Mouse (Mus musculus) hindbrain, embryonic 16.5 days (tissue): ENCODE measurements at regions not wholly inside any gene's neighbourhood (a gene's known extent, or its start where the extent isn't known, plus 50 kb on each side); places are given as distances from the start of the nearest gene placed in this dataset.

ENCODE experiments used
- ATAC-seq: fragments of 200-750 bp; cut with Nextera tagmentation; 2 replicates; pipeline ENCODE4 v1.8.0; 2017; ENCODE audit warnings: moderate TSS enrichment, moderate library complexity
- H3K27ac ChIP-seq: fragments of 300-500 bp; sonication (generic); 2 replicates; pipeline ENCODE4 v1.5.1; 2014; ENCODE audit warnings: low read depth, mild to moderate bottlenecking, control low read depth, low read length, moderate library complexity
- H3K27me3 ChIP-seq: fragments of 300-500 bp; sonication (generic); replicated peaks from 2 replicates; pipeline ENCODE4 v1.6.1; 2014; ENCODE audit warnings: low read length; ENCODE audit not compliant: control insufficient read depth, insufficient read depth
- H3K36me3 ChIP-seq: fragments of 300-500 bp; sonication (generic); 2 replicates; pipeline ENCODE4 v1.6.1; 2014; ENCODE audit warnings: mild to moderate bottlenecking, low read length, moderate library complexity, mixed read lengths; ENCODE audit not compliant: control insufficient read depth, insufficient read depth
- H3K4me1 ChIP-seq: fragments of 300-500 bp; sonication (generic); 2 replicates; pipeline ENCODE4 v1.6.1; 2014; ENCODE audit warnings: low read depth, low read length; ENCODE audit not compliant: control insufficient read depth, insufficient read depth
- H3K4me2 ChIP-seq: fragments of 300-500 bp; sonication (generic); 2 replicates; pipeline ENCODE4 v1.6.1; 2014; ENCODE audit warnings: mild to moderate bottlenecking, low read length, control low read depth, moderate library complexity
- H3K4me3 ChIP-seq: fragments of 300-500 bp; sonication (generic); 2 replicates; pipeline ENCODE4 v1.5.1; 2014; ENCODE audit warnings: mild to moderate bottlenecking, low read length, control low read depth, moderate library complexity
- H3K9ac ChIP-seq: fragments of 300-500 bp; sonication (generic); 2 replicates; pipeline ENCODE4 v1.6.1; 2014; ENCODE audit warnings: low read depth, mild to moderate bottlenecking, control low read depth, low read length, moderate library complexity
- H3K9me3 ChIP-seq: fragments of 300-500 bp; sonication (generic); 2 replicates; pipeline ENCODE4 v1.6.1; 2014; ENCODE audit warnings: mild to moderate bottlenecking, low read length, moderate library complexity; ENCODE audit not compliant: control insufficient read depth
- WGBS: fragments of 180-500 bp; shearing (Covaris S2); extraction: QIAGEN DNeasy Blood & Tissue Kit; methylation state at CpG from one replicate; pipeline ENCODE4 v1.1.7; 2014; 5-methylcytosine and 5-hydroxymethylcytosine counted together

DNA sequence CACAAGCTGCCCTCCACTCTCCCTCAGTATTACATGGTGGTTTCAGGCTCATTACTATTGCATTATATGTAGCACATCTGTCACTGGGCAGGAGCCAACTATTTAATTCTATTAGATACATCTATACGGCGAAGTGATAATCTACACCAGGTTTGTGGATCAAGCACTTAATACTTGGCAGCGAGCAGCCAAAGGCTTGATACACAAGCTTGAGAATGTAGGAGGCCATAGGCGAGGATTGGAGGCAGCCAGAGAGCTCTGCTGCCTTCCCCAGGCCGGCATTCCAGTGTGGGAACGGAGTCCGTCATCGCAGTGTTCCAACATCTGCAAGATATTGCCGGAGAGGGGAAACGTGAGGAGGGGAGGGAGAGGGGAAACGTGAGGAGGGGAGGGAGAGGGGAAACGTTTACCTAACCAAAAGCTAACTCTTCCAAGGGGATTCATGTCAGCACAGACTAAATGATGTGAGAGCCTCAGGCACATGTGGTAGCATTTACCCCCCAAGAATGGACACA lies 109.6 kb upstream of the Habp2 start:
- WGBS = 64% methylated on average over 12 of the region's 12 CpGs
- Histone ChIP-seq H3K9ac (no peak overlapping the region), H3K4me2 (no peak overlapping the region), H3K27ac (no peak overlapping the region), H3K27me3 (no peaks in the 10 kb centered on the region), H3K9me3 (peaks cover 3% of the 10 kb centered on the region; the same call in 1 of the 2 replicates), H3K4me1 (no peaks in the 10 kb centered on the region), H3K36me3 (no peaks in the 10 kb centered on the region), H3K4me3 (no peak overlapping the region)
- ATAC-seq = no peak

GRCm38 (mm10) chr19:56185756-56186155 lies 101.2 kb upstream of the Habp2 start:
- Histone ChIP-seq H3K36me3 (no peaks in the 10 kb centered on the region), H3K27ac (no peak overlapping the region), H3K27me3 (no peaks in the 10 kb centered on the region), H3K4me3 (no peak overlapping the region), H3K9me3 (0 out of 2 replicates have a peak, but pooled peaks cover 2% of the 10 kb centered on the region), H3K4me1 (peaks cover 3% of the 10 kb centered on the region), H3K9ac (no peak overlapping the region), H3K4me2 (no peak overlapping the region)
- 74% methylated on average over 5 of the region's 5 CpGs for WGBS
- no peak for ATAC-seq

- Histone ChIP-seq H3K4me3 (no peak overlapping the region), H3K27ac (no peak overlapping the region), H3K4me1 (peaks cover 3% of the 10 kb centered on the region), H3K9me3 (0 out of 2 replicates have a peak, but pooled peaks cover 2% of the 10 kb centered on the region), H3K36me3 (no peaks in the 10 kb centered on the region), H3K27me3 (no peaks in the 10 kb centered on the region), H3K9ac (no peak overlapping the region), H3K4me2 (no peak overlapping the region)
- 100% methylated on average over 1 of the region's 1 CpGs for WGBS
- no peak for ATAC-seq
Measured at GRCm38 (mm10) chr19:56189185-56189584, 97.8 kb upstream of the Habp2 start.

DNA sequence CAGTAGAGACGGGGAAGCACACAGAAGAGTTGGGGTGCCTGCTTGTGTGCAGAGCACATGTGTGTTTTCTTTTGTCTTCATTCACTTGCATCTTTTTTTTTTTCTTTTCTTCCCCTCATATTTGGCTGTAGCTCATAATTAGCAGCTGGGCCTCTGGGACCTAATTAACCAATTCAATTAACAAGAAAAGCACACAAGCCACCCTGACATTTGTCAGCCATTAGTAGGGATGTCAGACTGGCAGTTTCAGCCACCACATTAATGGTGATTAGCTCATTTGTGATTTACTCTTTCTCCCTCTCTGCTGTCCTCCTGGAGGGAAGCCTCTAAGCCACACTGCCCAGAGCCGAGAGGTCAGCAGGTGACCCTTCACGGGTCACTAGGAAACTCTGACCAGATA lies 96.7 kb upstream of the Habp2 start:
- Histone ChIP-seq H3K9me3 (no peaks in the 10 kb centered on the region), H3K4me3 (no peak overlapping the region), H3K4me1 (peaks cover 3% of the 10 kb centered on the region), H3K27me3 (no peaks in the 10 kb centered on the region), H3K27ac (no peak overlapping the region), H3K9ac (no peak overlapping the region), H3K4me2 (no peak overlapping the region), H3K36me3 (no peaks in the 10 kb centered on the region)
- no peak for ATAC-seq
- WGBS = 21% methylated on average over 3 of the region's 3 CpGs

DNA sequence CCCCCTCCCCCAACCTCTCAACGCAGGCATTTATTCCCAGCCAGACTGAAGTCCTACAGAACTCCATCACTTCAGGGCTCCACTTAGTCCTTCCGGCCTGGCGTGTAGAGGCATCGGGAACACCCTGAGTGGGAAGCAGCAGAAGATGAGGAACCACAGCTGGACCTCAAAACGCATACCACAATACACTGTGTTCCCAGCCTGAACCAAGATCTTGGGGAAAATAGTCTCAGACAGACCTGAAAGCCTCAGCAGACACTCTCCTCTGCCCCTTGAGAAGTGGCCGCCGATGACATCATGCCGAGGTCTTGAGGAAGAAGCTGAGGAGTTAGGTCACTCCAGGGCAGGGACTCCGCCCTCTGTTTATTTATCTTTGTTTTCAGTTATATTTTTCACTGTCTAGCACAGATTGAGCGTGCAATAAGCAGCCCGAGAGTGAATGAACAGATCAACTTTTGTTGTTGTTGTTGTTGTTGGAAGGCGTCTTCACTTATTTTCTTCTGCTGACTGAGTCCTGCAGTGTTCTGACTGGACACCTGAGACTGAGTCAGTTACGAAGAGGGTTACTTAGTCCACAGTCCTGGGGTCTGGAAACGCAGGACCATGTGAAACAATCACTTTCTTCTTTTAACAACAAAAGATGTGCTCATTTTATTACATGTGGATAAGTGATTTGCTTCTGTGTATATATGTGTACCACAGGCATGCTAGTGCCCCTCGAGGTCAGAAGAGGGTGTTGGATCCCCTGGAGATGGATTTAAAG lies 88.3 kb upstream of the Habp2 start:
- no peak overlapping the region for H3K27ac ChIP-seq
- no peaks in the 10 kb centered on the region for H3K27me3 ChIP-seq
- H3K4me1 ChIP-seq = no peaks in the 10 kb centered on the region
- H3K9ac ChIP-seq = no peak overlapping the region
- no peak overlapping the region for H3K4me2 ChIP-seq
- 83% methylated on average over 15 of the region's 15 CpGs for WGBS
- no peak overlapping the region for H3K4me3 ChIP-seq
- no peak for ATAC-seq
- no peaks in the 10 kb centered on the region for H3K36me3 ChIP-seq
- H3K9me3 ChIP-seq = no peaks in the 10 kb centered on the region

DNA sequence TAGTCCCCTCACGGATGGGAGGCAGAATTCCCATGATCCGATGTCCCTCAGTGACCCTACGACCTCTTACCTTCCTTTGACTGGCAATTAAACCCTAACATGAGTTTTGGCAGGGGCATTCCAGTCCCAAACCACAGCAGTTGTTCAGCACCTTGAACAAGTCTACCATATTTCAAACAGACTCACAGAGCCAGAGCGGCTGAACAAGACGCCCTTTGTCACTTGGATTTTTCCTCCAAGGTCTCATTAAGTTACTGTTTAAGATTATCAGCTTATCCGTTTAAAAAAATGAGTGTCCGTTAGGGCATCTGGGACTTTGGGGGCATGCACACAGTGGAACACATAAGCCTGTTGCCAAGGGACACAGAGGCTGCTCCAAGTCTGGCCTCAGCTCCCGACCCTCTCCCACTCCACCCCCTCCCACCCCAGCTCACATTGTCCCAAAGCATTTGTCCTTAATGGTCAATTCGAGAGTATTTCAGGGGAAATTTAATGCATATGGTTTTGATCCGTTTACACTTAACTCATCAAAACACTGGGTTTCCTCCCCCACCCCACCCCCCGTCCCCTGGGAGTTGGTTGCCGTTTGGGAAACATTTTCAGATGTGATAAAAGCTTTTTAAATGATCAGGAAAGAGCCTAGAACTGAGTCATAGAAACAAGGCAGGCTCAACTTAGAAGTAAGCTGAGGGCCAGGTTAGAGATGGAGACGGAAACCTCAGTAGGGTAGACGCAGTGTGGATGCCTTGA lies 87.4 kb upstream of the Habp2 start:
- Histone ChIP-seq H3K27me3 (no peaks in the 10 kb centered on the region), H3K9ac (no peak overlapping the region), H3K4me3 (no peak overlapping the region), H3K27ac (no peak overlapping the region), H3K4me1 (no peaks in the 10 kb centered on the region), H3K4me2 (no peak overlapping the region), H3K9me3 (no peaks in the 10 kb centered on the region), H3K36me3 (no peaks in the 10 kb centered on the region)
- 66% methylated on average over 14 of the region's 14 CpGs for WGBS
- ATAC-seq = no peak

- H3K27me3 ChIP-seq = no peaks in the 10 kb centered on the region
- H3K4me2 ChIP-seq = no peak overlapping the region
- H3K9ac ChIP-seq = no peak overlapping the region
- no peaks in the 10 kb centered on the region for H3K9me3 ChIP-seq
- no peak for ATAC-seq
- no peak overlapping the region for H3K27ac ChIP-seq
- no peak overlapping the region for H3K4me3 ChIP-seq
- no peaks in the 10 kb centered on the region for H3K4me1 ChIP-seq
- 87% methylated on average over 9 of the region's 9 CpGs for WGBS
- H3K36me3 ChIP-seq = no peaks in the 10 kb centered on the region
Measured at GRCm38 (mm10) chr19:56201007-56201682, 85.8 kb upstream of the Habp2 start.

DNA sequence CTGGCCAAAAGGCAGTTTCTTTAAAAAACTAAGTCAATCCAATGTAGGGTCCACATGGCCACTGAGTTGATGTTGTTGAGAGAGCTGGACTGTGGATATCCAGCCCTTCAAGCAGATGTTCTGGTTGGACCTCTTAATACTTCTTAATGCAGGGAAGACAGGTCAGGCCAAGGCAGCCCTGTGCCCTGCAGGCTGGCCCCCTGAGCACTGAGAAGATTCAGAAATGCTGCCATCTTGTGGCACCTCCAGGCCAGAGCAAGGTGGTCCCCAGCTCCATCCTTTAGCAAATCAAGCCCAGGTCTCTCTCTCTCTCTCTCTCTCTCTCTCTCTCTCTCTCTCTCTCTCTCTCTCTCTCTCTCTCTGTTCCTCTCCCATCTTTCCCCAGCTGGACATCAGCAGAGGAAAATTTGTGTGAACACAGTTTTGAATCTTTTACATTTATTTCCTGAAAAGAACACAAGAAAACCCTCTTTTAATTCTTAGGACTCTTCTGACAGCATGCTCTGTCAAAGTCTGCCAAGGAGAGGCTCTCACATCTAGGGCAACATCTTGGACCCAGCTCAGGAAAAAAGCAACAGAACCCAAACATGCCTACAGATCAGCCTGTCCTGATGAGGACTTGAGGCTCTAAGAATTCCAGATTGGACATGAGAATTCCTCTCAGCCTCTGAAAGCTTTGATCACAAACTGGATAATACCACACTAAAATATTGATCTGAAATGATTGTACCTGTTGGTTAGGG lies 85.0 kb upstream of the Habp2 start:
- Histone ChIP-seq H3K4me2 (no peak overlapping the region), H3K36me3 (no peaks in the 10 kb centered on the region), H3K9me3 (no peaks in the 10 kb centered on the region), H3K27ac (no peak overlapping the region), H3K9ac (no peak overlapping the region), H3K4me3 (no peak overlapping the region), H3K4me1 (no peaks in the 10 kb centered on the region), H3K27me3 (no peaks in the 10 kb centered on the region)
- no peak for ATAC-seq
